Mouse (Mus musculus) lung, postnatal 4 days (tissue): Measurements from ENCODE around the gene Pusl1.
A peak's percentile ranks its signal among the peaks of the same experiment; 100 is the strongest.

ENCODE experiments used
- DNase-seq, 2 experiments: peaks; one replicate each; pipeline ENCODE4 v3.0.0; 2021

Gene Pusl1

GRCm38 (mm10) chr4:155841003-155841454 is 50.6 kb downstream of the Pusl1 start:
- peak; percentile 80 to 85 for DNase-seq

GRCm38 (mm10) chr4:155840076-155841002 is 51.2 kb downstream of the Pusl1 start:
- peak in 1 of 2 experiments; percentile 42 for DNase-seq

GRCm38 (mm10) chr4:155839483-155839910 is 52.1 kb downstream of the Pusl1 start, which contains the start of gene Mxra8:
TSS of gene Mxra8 (plus strand) at chr4:155839680.
- DNase-seq = peak; percentile 90 to 97

- DNase-seq = peak; percentile 46 to 77
Observed at GRCm38 (mm10) chr4:155838187-155839153, 53.1 kb downstream of the Pusl1 start.
